Mouse (Mus musculus) kidney, adult 2 months (tissue): ENCODE results near the gene Ttll1.
A peak's percentile ranks its signal among the peaks of the same experiment; 100 is the strongest.

ENCODE experiments used
- CTCF ChIP-seq: fragments of 200-500 bp; conservative IDR thresholded peaks from 2 replicates; pipeline ENCODE4 v1.5.1; 2011; ENCODE audit warnings: low read depth, mild to moderate bottlenecking, control low read depth, low read length, moderate library complexity, mixed read lengths; ENCODE audit not compliant: insufficient read depth, insufficient read length
- POLR2A ChIP-seq: fragments of 200-500 bp; IDR thresholded peaks from one replicate; pipeline ENCODE4 v1.6.1; 2011; ENCODE audit warnings: low read depth, low read length, control low read depth

- peak; percentile 85 for TF ChIP-seq POLR2A
- TF ChIP-seq CTCF, result no peak
Measured at GRCm38 (mm10) chr15:83555161-83555974, 44.7 kb upstream of the Ttll1 start.
